Mouse (Mus musculus) ovary, adult 10 weeks (tissue): ENCODE measurements around the gene Car15. TPM values are rescaled to one million over a fixed set of nuclear protein-coding genes. Genes with fewer than 3 reads are reported as not detected.

ENCODE experiments used
- polyA plus RNA-seq: library from polyadenylated mRNA; stranded (reverse); fragments of 350-450 nt; fragmentation: Illumina TruSeq; extraction: RNeasy Lipid Tissue Mini Kit (QIAGEN cat#74804); gene quantifications from one replicate; pipeline ENCODE4 v1.2.3, GENCODE M21; 2014

Gene Car15
- not detected for polyA plus RNA-seq

DNA sequence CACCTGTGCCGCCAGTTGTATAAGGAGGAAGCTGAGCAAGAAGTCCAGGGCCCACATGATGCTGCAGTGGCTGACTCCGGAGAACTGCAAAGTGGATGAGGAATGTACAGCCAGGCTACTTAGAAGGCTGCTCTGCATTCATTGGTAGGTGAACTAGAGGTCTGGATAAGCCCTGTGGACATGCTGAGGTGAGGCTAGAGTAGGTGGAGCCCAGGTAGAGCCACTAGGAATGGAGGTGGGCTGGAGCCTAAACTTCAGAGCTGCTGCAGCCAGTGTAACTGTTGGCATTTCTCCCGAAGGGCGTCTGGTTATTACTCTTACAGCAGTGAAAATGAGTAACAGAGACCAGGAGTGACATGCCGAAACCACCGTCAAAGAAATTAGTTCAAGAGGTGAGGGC, at the start of gene Car15:
TSS of gene Car15 (minus strand) at position 314 of the 400 bp plus-strand sequence.

DNA sequence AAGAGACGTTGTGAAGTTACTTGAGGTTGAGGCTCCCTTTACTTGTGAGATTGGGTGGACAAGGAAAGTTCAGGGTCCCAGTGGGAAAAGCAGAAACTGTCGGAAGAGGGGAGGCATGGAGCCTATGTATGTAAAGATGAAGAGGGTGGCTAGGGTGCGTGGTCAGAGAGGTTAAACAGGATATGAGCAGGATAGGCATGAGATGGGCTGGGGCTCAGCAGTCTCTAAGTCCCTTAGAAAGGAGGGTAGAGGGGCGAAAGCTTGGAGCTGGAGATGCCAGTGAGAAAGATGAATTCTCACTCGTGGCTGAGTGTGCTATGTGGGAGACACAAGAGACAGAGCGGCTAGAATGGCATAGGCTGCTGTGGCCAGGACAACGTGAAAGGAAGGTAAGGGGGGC, 5.3 kb downstream of the Car15 start, which contains the start of gene B830017H08Rik:
TSS of gene B830017H08Rik (plus strand) at position 301 of the 400 bp plus-strand sequence.

DNA sequence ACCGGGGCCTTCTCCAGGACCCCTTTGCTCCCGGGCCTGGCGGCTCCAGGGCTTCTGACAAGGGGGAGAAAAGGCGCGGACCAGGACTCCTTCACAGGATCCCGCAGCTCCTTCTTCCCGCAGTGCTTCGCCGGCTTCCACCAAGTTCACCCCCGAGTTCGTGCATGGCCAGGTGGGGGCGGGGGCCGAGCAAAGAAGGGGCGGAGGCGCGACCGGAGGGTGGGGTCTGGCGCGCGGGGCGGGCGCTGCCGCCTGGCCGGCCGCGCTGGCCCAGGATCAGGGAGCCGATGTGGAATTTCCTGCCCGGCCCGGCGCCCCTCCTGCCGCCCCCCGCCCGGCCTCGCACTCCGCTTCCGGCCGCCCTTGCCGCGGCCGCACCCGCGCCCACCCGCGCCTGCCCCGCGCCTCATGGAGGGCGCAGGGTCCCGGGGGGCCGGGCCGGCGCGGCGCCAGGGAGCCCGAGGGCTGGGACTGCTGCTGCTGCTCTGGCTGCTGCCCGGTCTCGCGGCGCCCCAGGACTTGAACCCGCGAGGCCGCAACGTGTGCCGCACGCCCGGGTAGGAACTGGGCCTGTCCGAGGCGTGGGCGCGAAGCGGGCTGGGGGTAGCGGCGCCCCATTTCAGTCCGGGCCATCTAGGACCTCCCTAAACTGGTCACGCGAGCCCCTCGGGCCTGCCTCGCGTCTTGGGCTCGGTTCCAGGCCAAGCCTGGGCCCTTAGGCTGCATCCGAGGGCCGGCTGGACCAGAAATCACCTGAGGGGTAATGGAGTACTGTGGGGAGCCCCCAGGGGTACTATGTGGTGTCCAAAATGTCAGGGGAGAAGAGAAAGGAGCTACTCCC, 41.0 kb downstream of the Car15 start, which contains the start of gene Scarf2:
TSS of gene Scarf2 (plus strand) at position 312 of the 841 bp plus-strand sequence.

Other genes with a start within 250 kb of the Car15 start
- 22.9 TPM for gene Smpd4, start 219.0 kb downstream of the Car15 start, polyA plus RNA-seq
- 1.3 TPM for gene Ccdc74a, start 191.9 kb downstream of the Car15 start, polyA plus RNA-seq
- gene Med15, start 105.5 kb downstream of the Car15 start, polyA plus RNA-seq: 10.9 TPM
- gene Klhl22, start 78.7 kb downstream of the Car15 start, polyA plus RNA-seq: 11.0 TPM
- gene Scarf2, start 41.1 kb downstream of the Car15 start, polyA plus RNA-seq: 0.14 TPM
- not detected for gene B830017H08Rik, start 5.2 kb downstream of the Car15 start, polyA plus RNA-seq
- gene Gm20518, start 53.3 kb upstream of the Car15 start, polyA plus RNA-seq: not detected
- not detected for gene Tssk1, start 55.9 kb upstream of the Car15 start, polyA plus RNA-seq
- 13.3 TPM for gene Dgcr2, start 60.2 kb upstream of the Car15 start, polyA plus RNA-seq
- not detected for gene Tssk2, start 60.3 kb upstream of the Car15 start, polyA plus RNA-seq
- 2.9 TPM for gene Ess2, start 73.0 kb upstream of the Car15 start, polyA plus RNA-seq
- gene Gsc2, start 76.7 kb upstream of the Car15 start, polyA plus RNA-seq: not detected
- gene Slc25a1, start 89.9 kb upstream of the Car15 start, polyA plus RNA-seq: 11.5 TPM
- gene Vpreb2, start 142.1 kb upstream of the Car15 start, polyA plus RNA-seq: not detected
- gene Dgcr6, start 214.5 kb upstream of the Car15 start, polyA plus RNA-seq: 3.3 TPM